Mouse (Mus musculus) lung, embryonic 16.5 days (tissue): ENCODE data around the gene Iqcc. TPM values are rescaled to one million over a fixed set of nuclear protein-coding genes. Genes with fewer than 3 reads are reported as not detected.

Source experiments
- ATAC-seq: fragments of 200-750 bp; cut with Nextera tagmentation; 2 replicates; pipeline ENCODE4 v1.8.0; 2017; ENCODE audit warnings: low read depth, mild to moderate bottlenecking, moderate library complexity
- H3K27ac ChIP-seq: fragments of 300-500 bp; sonication (generic); 2 replicates; pipeline ENCODE4 v1.5.1; 2014; ENCODE audit warnings: mild to moderate bottlenecking, control low read depth, low read length
- H3K27me3 ChIP-seq: fragments of 300-500 bp; sonication (generic); 2 replicates; pipeline ENCODE4 v1.6.1; 2014; ENCODE audit warnings: low read depth, low read length, mixed read lengths; ENCODE audit not compliant: control insufficient read depth, insufficient read depth
- H3K36me3 ChIP-seq: fragments of 300-500 bp; sonication (generic); 2 replicates; pipeline ENCODE4 v1.6.1; 2014; ENCODE audit warnings: low read length; ENCODE audit not compliant: control insufficient read depth, insufficient read depth
- H3K4me1 ChIP-seq: fragments of 300-500 bp; sonication (generic); replicated peaks from 2 replicates; pipeline ENCODE4 v1.6.1; 2014; ENCODE audit warnings: low read length, mixed read lengths; ENCODE audit not compliant: control insufficient read depth, insufficient read depth
- H3K4me2 ChIP-seq: fragments of 300-500 bp; sonication (generic); 2 replicates; pipeline ENCODE4 v1.6.1; 2014; ENCODE audit warnings: low read depth, low read length, control low read depth
- H3K4me3 ChIP-seq: fragments of 300-500 bp; sonication (generic); 2 replicates; pipeline ENCODE4 v1.5.1; 2014; ENCODE audit warnings: mild to moderate bottlenecking, low read length, control low read depth
- H3K9ac ChIP-seq: fragments of 300-500 bp; sonication (generic); 2 replicates; pipeline ENCODE4 v1.6.1; 2014; ENCODE audit warnings: low read length, control low read depth
- H3K9me3 ChIP-seq: fragments of 300-500 bp; sonication (generic); 2 replicates; pipeline ENCODE4 v1.6.1; 2016; ENCODE audit warnings: low read length; ENCODE audit not compliant: control insufficient read depth
- WGBS: fragments of 180-500 bp; shearing (Covaris S2); extraction: QIAGEN DNeasy Blood & Tissue Kit; methylation state at CpG from one replicate; pipeline ENCODE4 v1.1.7; 2014; 5-methylcytosine and 5-hydroxymethylcytosine counted together
- polyA plus RNA-seq: library from polyadenylated mRNA; unstranded; fragments of >200 nt; fragmentation: Nextera tagmentation; extraction: Ambion mirVana; gene quantifications from 2 replicates; pipeline ENCODE4 v1.2.1, GENCODE M21; 2015

The Iqcc gene
- polyA plus RNA-seq, 1 experiment from 2014 or later = 29.3 TPM

- Histone ChIP-seq H3K36me3 (no peaks in the 10 kb centered on the region), H3K9ac (no peak within 1 kb of the TSS), H3K4me1 (peaks cover 5% of the 10 kb centered on the region; the same call in 1 of the 2 replicates), H3K27ac (peak within 1 kb of the TSS; percentile 62), H3K4me2 (no peak within 1 kb of the TSS), H3K27me3 (no peaks in the 10 kb centered on the region; the same call in 1 of the 2 replicates), H3K4me3 (no peak within 1 kb of the TSS), H3K9me3 (no peaks in the 10 kb centered on the region)
- ATAC-seq = no peak
- WGBS = 89% methylated on average over 8 of the region's 8 CpGs
Observed at GRCm38 (mm10) chr4:129573430-129573829, 45.5 kb downstream of the Iqcc start, which contains the start of gene Lck. Lck (minus strand) TSS chr4:129573641.

- Histone ChIP-seq H3K9ac (no peak overlapping the region), H3K4me3 (no peak overlapping the region), H3K4me2 (no peak overlapping the region), H3K27ac (peak overlapping the region; percentile 62), H3K27me3 (no peaks in the 10 kb centered on the region; the same call in 1 of the 2 replicates), H3K4me1 (peaks cover 5% of the 10 kb centered on the region; the same call in 1 of the 2 replicates), H3K36me3 (no peaks in the 10 kb centered on the region), H3K9me3 (no peaks in the 10 kb centered on the region)
- no peak for ATAC-seq
- WGBS = 91% methylated on average over 4 of the region's 4 CpGs
Observed at GRCm38 (mm10) chr4:129573093-129573370, 45.9 kb downstream of the Iqcc start.

- no peak overlapping the region for H3K4me2 ChIP-seq
- no peaks in the 10 kb centered on the region; the same call in 1 of the 2 replicates for H3K27me3 ChIP-seq
- peaks cover 5% of the 10 kb centered on the region; the same call in 1 of the 2 replicates for H3K4me1 ChIP-seq
- H3K36me3 ChIP-seq = no peaks in the 10 kb centered on the region
- no peak overlapping the region for H3K4me3 ChIP-seq
- no peak for ATAC-seq
- 62% methylated on average over 13 of the region's 13 CpGs for WGBS
- H3K9ac ChIP-seq = no peak overlapping the region
- no peaks in the 10 kb centered on the region for H3K9me3 ChIP-seq
- peak overlapping the region; percentile 62 for H3K27ac ChIP-seq
Observed at GRCm38 (mm10) chr4:129572236-129573092, 46.4 kb downstream of the Iqcc start.

GRCm38 (mm10) chr4:129571551-129572084 lies 47.3 kb downstream of the Iqcc start:
- Histone ChIP-seq H3K9me3 (no peaks in the 10 kb centered on the region), H3K9ac (no peak overlapping the region), H3K4me1 (no peaks in the 10 kb centered on the region; the same call in 1 of the 2 replicates), H3K4me3 (no peak overlapping the region), H3K36me3 (no peaks in the 10 kb centered on the region), H3K4me2 (no peak overlapping the region), H3K27ac (no peak overlapping the region; the same call in 1 of the 2 replicates), H3K27me3 (no peaks in the 10 kb centered on the region; the same call in 1 of the 2 replicates)
- no peak for ATAC-seq
- 63% methylated on average over 8 of the region's 8 CpGs for WGBS

GRCm38 (mm10) chr4:129570028-129570427 lies 48.9 kb downstream of the Iqcc start:
- Histone ChIP-seq H3K27ac (no peak overlapping the region), H3K4me3 (no peak overlapping the region), H3K4me1 (no peaks in the 10 kb centered on the region), H3K36me3 (no peaks in the 10 kb centered on the region), H3K9me3 (no peaks in the 10 kb centered on the region), H3K4me2 (no peak overlapping the region), H3K27me3 (no peaks in the 10 kb centered on the region), H3K9ac (no peak overlapping the region)
- WGBS = 83% methylated on average over 6 of the region's 6 CpGs
- no peak for ATAC-seq

- Histone ChIP-seq H3K4me3 (no peak overlapping the region), H3K4me2 (no peak overlapping the region), H3K9me3 (no peaks in the 10 kb centered on the region), H3K9ac (no peak overlapping the region), H3K27ac (no peak overlapping the region), H3K36me3 (no peaks in the 10 kb centered on the region), H3K27me3 (no peaks in the 10 kb centered on the region), H3K4me1 (0 out of 2 replicates have a peak, but pooled peaks cover 2% of the 10 kb centered on the region)
- WGBS = 88% methylated on average over 7 of the region's 7 CpGs
- no peak for ATAC-seq
Observed at GRCm38 (mm10) chr4:129568366-129568765, 50.5 kb downstream of the Iqcc start.

- ATAC-seq = no peak
- Histone ChIP-seq H3K4me2 (no peak overlapping the region), H3K4me3 (no peak overlapping the region), H3K27ac (no peak overlapping the region), H3K9me3 (no peaks in the 10 kb centered on the region), H3K36me3 (no peaks in the 10 kb centered on the region), H3K9ac (no peak overlapping the region), H3K4me1 (0 out of 2 replicates have a peak, but pooled peaks cover 2% of the 10 kb centered on the region), H3K27me3 (no peaks in the 10 kb centered on the region)
- WGBS = 71% methylated on average over 6 of the region's 6 CpGs
Observed at GRCm38 (mm10) chr4:129565139-129565538, 53.8 kb downstream of the Iqcc start.

Other genes with a start within 250 kb of the Iqcc start
- gene Zbtb8a, start 241.0 kb downstream of the Iqcc start, polyA plus RNA-seq = 21.7 and 22.0 TPM in 2 replicates
- gene Zbtb8b, start 178.2 kb downstream of the Iqcc start, polyA plus RNA-seq = 2.7 and 4.1 TPM in 2 replicates
- 25.5 and 29.2 TPM in 2 replicates for gene Bsdc1, start 157.5 kb downstream of the Iqcc start, polyA plus RNA-seq
- not detected in 2 replicates for gene Tssk3, start 128.1 kb downstream of the Iqcc start, polyA plus RNA-seq
- gene Fam229a, start 127.9 kb downstream of the Iqcc start, polyA plus RNA-seq = not detected in 2 replicates
- 506 and 544 TPM in 2 replicates for gene Marcksl1, start 105.5 kb downstream of the Iqcc start, polyA plus RNA-seq
- gene Hdac1, start 76.4 kb downstream of the Iqcc start, polyA plus RNA-seq = 243 and 247 TPM in 2 replicates
- 10.7 and 26.5 TPM in 2 replicates for gene Lck, start 45.5 kb downstream of the Iqcc start, polyA plus RNA-seq
- gene Fam167b, start 40.5 kb downstream of the Iqcc start, polyA plus RNA-seq = 5.3 and 6.3 TPM in 2 replicates
- 229 and 231 TPM in 2 replicates for gene Eif3i, start 18.5 kb downstream of the Iqcc start, polyA plus RNA-seq
- gene Tmem234, start 18.4 kb downstream of the Iqcc start, polyA plus RNA-seq = 190 and 198 TPM in 2 replicates
- 3.8 TPM in 2 replicates for gene Dcdc2b, start 4.8 kb downstream of the Iqcc start, polyA plus RNA-seq
- gene Ccdc28b, start 4.8 kb upstream of the Iqcc start, polyA plus RNA-seq = 65.8 and 71.1 TPM in 2 replicates
- 80.4 and 82.6 TPM in 2 replicates for gene Txlna, start 22.0 kb upstream of the Iqcc start, polyA plus RNA-seq
- gene Kpna6, start 53.7 kb upstream of the Iqcc start, polyA plus RNA-seq = 15.8 and 18.2 TPM in 2 replicates
- gene Tmem39b, start 77.7 kb upstream of the Iqcc start, polyA plus RNA-seq = 10.5 and 13.4 TPM in 2 replicates
- 84.3 and 93.1 TPM in 2 replicates for gene Khdrbs1, start 123.2 kb upstream of the Iqcc start, polyA plus RNA-seq
- gene Ptp4a2, start 192.1 kb upstream of the Iqcc start, polyA plus RNA-seq = 302 and 330 TPM in 2 replicates